ENCODE assay signal across 30 mouse cellular contexts in the genomic region with DNA sequence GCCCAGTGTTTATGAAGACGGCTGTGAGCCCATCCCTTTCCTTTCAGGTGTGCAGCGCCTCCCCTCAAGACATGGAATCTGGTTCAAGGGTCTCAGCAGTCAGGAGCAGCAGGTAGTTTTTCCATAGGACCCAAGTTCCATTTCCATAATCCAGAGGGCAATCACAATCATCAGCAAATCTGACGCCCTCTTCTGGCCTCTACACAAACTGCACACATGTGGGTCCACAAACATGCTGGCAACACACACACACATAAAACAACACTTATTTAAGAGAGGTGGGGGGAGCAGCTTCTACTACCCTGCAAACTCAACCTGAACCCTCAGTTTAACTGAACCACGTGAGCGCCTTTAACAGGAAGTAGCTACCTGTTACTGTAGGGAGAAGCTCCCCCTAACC. TPM values are rescaled to one million over a fixed set of nuclear protein-coding genes. Genes with fewer than 3 reads are reported as not detected.
DNase-seq lines count a peak whose midpoint lies in the region; ATAC-seq and TF ChIP-seq lines count a peak whose summit lies in the region.
"Had no signal": no experiment of that assay in that cellular context is flagged by ENCODE, and none has a peak within 500 bp of the region (broad histone marks: within the 10 kb centered on the region; RNA-seq: fewer than 3 reads in every experiment).

No protein-coding gene starts in this region.

- H3K9ac ChIP-seq in forebrain, postnatal 0 days = no peak overlapping the region
- no peak overlapping the region for H3K9ac ChIP-seq in forebrain, embryonic 15.5 days (replicated peaks)
- no peak overlapping the region for H3K9ac ChIP-seq in CH12.LX (ENCODE audit: insufficient read depth, low read depth)
- H3K9ac ChIP-seq: forebrain, embryonic 13.5 days; hindbrain, embryonic 15.5 days; intestine, embryonic 15.5 days; liver, embryonic 13.5 days; lung, embryonic 15.5 days had no signal

- H3K27ac ChIP-seq in forebrain, postnatal 0 days (ENCODE audit: low read depth, low read length) = no peak overlapping the region
- no peak overlapping the region for H3K27ac ChIP-seq in forebrain, embryonic 15.5 days (replicated peaks)
- H3K27ac ChIP-seq in layer of hippocampus, adult 2 months = no peak overlapping the region
- H3K27ac ChIP-seq in CH12.LX (ENCODE audit: insufficient read depth, low read depth) = no peak overlapping the region
- no peak overlapping the region for H3K27ac ChIP-seq in bone marrow macrophage, adult 2 months (ENCODE audit: insufficient read depth, low read depth, low read length)
- H3K27ac ChIP-seq in thymus, adult 2 months (ENCODE audit: control insufficient read depth, insufficient read depth, low read length) = no peak overlapping the region
- H3K27ac ChIP-seq: forebrain, embryonic 13.5 days; hindbrain, embryonic 10.5 days; hindbrain, embryonic 15.5 days; intestine, embryonic 15.5 days; liver, embryonic 13.5 days; lung, embryonic 15.5 days had no signal

- no peak for TF ChIP-seq RAD21 in CH12.LX (IDR thresholded peaks at IDR 0.05; ENCODE audit: low read depth, low read length)

- in situ Hi-C loops in CH12.LX (cut with MboI; ENCODE audit: low pct_ligation_motif_present, low pct_unique_long_range_greater_than_20kb, low sequenced_read_pairs) = no loop called here

- H3K79me2 ChIP-seq in CH12.LX (replicated peaks; ENCODE audit: control insufficient read depth, extremely low read depth, insufficient read depth, poor library complexity, severe bottlenecking) = peaks cover 96% of the 10 kb centered on the region

- no peaks in the 10 kb centered on the region for H3K9me3 ChIP-seq in forebrain, postnatal 0 days (ENCODE audit: low read length)
- no peaks in the 10 kb centered on the region for H3K9me3 ChIP-seq in forebrain, embryonic 15.5 days
- no peaks in the 10 kb centered on the region for H3K9me3 ChIP-seq in CH12.LX (replicated peaks; ENCODE audit: low read length)
- H3K9me3 ChIP-seq: forebrain, embryonic 13.5 days; hindbrain, embryonic 10.5 days; hindbrain, embryonic 15.5 days; intestine, embryonic 15.5 days; liver, embryonic 13.5 days; lung, embryonic 15.5 days had no signal

- TF ChIP-seq EP300 in CH12.LX (IDR thresholded peaks at IDR 0.05; ENCODE audit: low read length) = no peak

- no peak for ATAC-seq in forebrain, postnatal 0 days
- no peak for ATAC-seq in forebrain, embryonic 15.5 days (replicated peaks)
- ATAC-seq: activated CD4-positive, CD25-positive, alpha-beta regulatory T cell, adult 4 months; forebrain, embryonic 13.5 days; intestine, embryonic 15.5 days had no signal

- H3K4me2 ChIP-seq in forebrain, postnatal 0 days (ENCODE audit: low read depth) = no peak overlapping the region
- no peak overlapping the region for H3K4me2 ChIP-seq in forebrain, embryonic 15.5 days (replicated peaks)
- H3K4me2 ChIP-seq in CH12.LX (ENCODE audit: insufficient read depth, low read depth, poor library complexity, severe bottlenecking) = no peak overlapping the region
- H3K4me2 ChIP-seq: forebrain, embryonic 13.5 days; hindbrain, embryonic 15.5 days; intestine, embryonic 15.5 days; liver, embryonic 13.5 days; lung, embryonic 15.5 days had no signal

- TF ChIP-seq CTCF in forebrain, postnatal 0 days (IDR thresholded peaks at IDR 0.05; ENCODE audit: low read depth) = peak; percentile 20; the same call in 1 of the 2 replicates
- peak; percentile 31; the same call in 1 of the 2 replicates for TF ChIP-seq CTCF in layer of hippocampus, adult 2 months (conservative IDR thresholded peaks at IDR 0.05)
- peak in 1 of 2 experiments; percentile 26; a peak in 2 of 4 replicates for TF ChIP-seq CTCF in CH12.LX (conservative IDR thresholded peaks at IDR 0.05 in 1 of 2, IDR thresholded peaks at IDR 0.05 in 1 of 2; ENCODE audit: low read depth in 2 of 2, low read length in 2 of 2)
- TF ChIP-seq CTCF in bone marrow macrophage, adult 2 months (IDR thresholded peaks at IDR 0.05; ENCODE audit: low read depth, low read length) = peak; percentile 46; the same call in 1 of the 2 replicates
- no peak for TF ChIP-seq CTCF in thymus, adult 2 months (IDR thresholded peaks at IDR 0.05; ENCODE audit: borderline replicate concordance, control insufficient read depth, extremely low read depth, insufficient read depth, low read length, poor library complexity)

- DNase-seq in forebrain, postnatal 0 days = no peak
- no peak for DNase-seq in layer of hippocampus, adult 2 months (ENCODE audit: low spot score in 2 of 2)
- DNase-seq in layer of hippocampus, adult 8-10 months (ENCODE audit: low spot score in 2 of 2) = no peak
- DNase-seq in CH12.LX (ENCODE audit: extremely low read depth) = no peak
- no peak for DNase-seq in frontal cortex, postnatal 14 days (ENCODE audit: low spot score in 2 of 2)
- no peak for DNase-seq in thymus, adult 2 months
- DNase-seq: adrenal gland, adult 2 months; adrenal gland, postnatal 36 days; cerebellum, adult 9-10 months; cerebellum, postnatal 36 days; heart, postnatal 14 days; kidney, adult 9 months; kidney, postnatal 25 days; left cerebral cortex, postnatal 4 days; liver, embryonic 13.5 days; lung, postnatal 4 days; midbrain, embryonic 14.5 days; right cerebral cortex, adult 18-20 months; right cerebral cortex, postnatal 4 days; thymus, postnatal 4 days had no signal

- H3K4me1 ChIP-seq in forebrain, postnatal 0 days (ENCODE audit: insufficient read depth) = no peaks in the 10 kb centered on the region
- peaks cover 4% of the 10 kb centered on the region for H3K4me1 ChIP-seq in forebrain, embryonic 15.5 days
- H3K4me1 ChIP-seq in CH12.LX (ENCODE audit: control insufficient read depth in 1 of 2, insufficient read depth in 2 of 2) = peaks cover 6 to 50% of the 10 kb centered on the region in 2 experiments; a peak in 3 of 4 replicates
- H3K4me1 ChIP-seq in bone marrow macrophage, adult 2 months (ENCODE audit: control insufficient read depth, insufficient read depth, low read length) = peaks cover 36% of the 10 kb centered on the region
- H3K4me1 ChIP-seq in thymus, adult 2 months (replicated peaks; ENCODE audit: control insufficient read depth, insufficient read depth, low read length) = peaks cover 6% of the 10 kb centered on the region

- 0 out of 2 replicates have a peak, but pooled peaks have one; percentile 11 for TF ChIP-seq POLR2A in CH12.LX (IDR thresholded peaks at IDR 0.05; ENCODE audit: low read depth, low read length)
- no peak for TF ChIP-seq POLR2A in bone marrow macrophage, adult 2 months (IDR thresholded peaks at IDR 0.05; ENCODE audit: borderline replicate concordance, low read depth, low read length)
- no peak for TF ChIP-seq POLR2A in thymus, adult 2 months (IDR thresholded peaks at IDR 0.05; ENCODE audit: control insufficient read depth, extremely low read depth, insufficient read depth, low read length, poor library complexity)

- dilution Hi-C loops in CH12.LX (cut with MboI; ENCODE audit: extremely low pct_ligation_motif_present, extremely low pct_unique_long_range_greater_than_20kb, low sequenced_read_pairs) = no loop called here

- H3K4me3 ChIP-seq in forebrain, postnatal 0 days (ENCODE audit: low read depth, low read length) = no peak overlapping the region
- H3K4me3 ChIP-seq in forebrain, embryonic 15.5 days = no peak overlapping the region
- no peak overlapping the region for H3K4me3 ChIP-seq in layer of hippocampus, adult 2 months
- no peak overlapping the region for H3K4me3 ChIP-seq in CH12.LX (replicated peaks in 1 of 3; ENCODE audit: low read depth in 2 of 3, low read length in 2 of 3, poor library complexity in 1 of 3)
- no peak overlapping the region for H3K4me3 ChIP-seq in bone marrow macrophage, adult 2 months (ENCODE audit: insufficient read depth, low read length)
- no peak overlapping the region for H3K4me3 ChIP-seq in thymus, adult 2 months (ENCODE audit: control insufficient read depth, insufficient read depth, low read length)
- H3K4me3 ChIP-seq: forebrain, embryonic 13.5 days; hindbrain, embryonic 10.5 days; hindbrain, embryonic 15.5 days; intestine, embryonic 15.5 days; liver, embryonic 13.5 days; lung, embryonic 15.5 days had no signal

- no peaks in the 10 kb centered on the region for H3K27me3 ChIP-seq in forebrain, postnatal 0 days (ENCODE audit: insufficient read depth, low read length)
- no peaks in the 10 kb centered on the region for H3K27me3 ChIP-seq in forebrain, embryonic 15.5 days
- no peaks in the 10 kb centered on the region for H3K27me3 ChIP-seq in CH12.LX (replicated peaks)
- H3K27me3 ChIP-seq in thymus, adult 2 months (ENCODE audit: control insufficient read depth, insufficient read depth, low read length) = no peaks in the 10 kb centered on the region
- H3K27me3 ChIP-seq: forebrain, embryonic 13.5 days; hindbrain, embryonic 15.5 days; intestine, embryonic 15.5 days; liver, embryonic 13.5 days; lung, embryonic 15.5 days had no signal

- peaks cover 43% of the 10 kb centered on the region for H3K36me3 ChIP-seq in forebrain, postnatal 0 days (ENCODE audit: insufficient read depth)
- H3K36me3 ChIP-seq in forebrain, embryonic 15.5 days = peaks cover 72% of the 10 kb centered on the region
- H3K36me3 ChIP-seq in CH12.LX (replicated peaks in 1 of 2; ENCODE audit: control insufficient read depth in 1 of 2, insufficient read depth in 1 of 2, low read length in 1 of 2) = peaks cover 77 to 96% of the 10 kb centered on the region in 2 experiments
- H3K36me3 ChIP-seq in thymus, adult 2 months (ENCODE audit: control insufficient read depth, insufficient read depth, low read length) = peaks cover 15% of the 10 kb centered on the region

- 97% methylated on average over 5 of the region's 5 CpGs for WGBS in forebrain, postnatal 0 days
- 94% methylated on average over 5 of the region's 5 CpGs for WGBS in forebrain, embryonic 15.5 days
- 96% methylated on average over 5 of the region's 5 CpGs for WGBS in thymus, adult 2 months

RNA-seq across cellular contexts. Expression of gene Ywhag, which starts 15.8 kb away (rescaled TPM):
- 220 and 286 TPM in 2 replicates for total RNA-seq in forebrain, postnatal 0 days (2014; rRNA removed)
- polyA plus RNA-seq in forebrain, postnatal 0 days (2015; fragmentation: Nextera tagmentation; extraction: Ambion mirVana) = 603 and 867 TPM in 2 replicates
- polyA plus RNA-seq in forebrain, embryonic 15.5 days (2015; fragmentation: Nextera tagmentation; extraction: Ambion mirVana) = 664 and 720 TPM in 2 replicates
- 1,000 to 10,000 TPM; 1,218 to 1,292 TPM for total RNA-seq in layer of hippocampus, adult 2 months (2021)
- total RNA-seq in layer of hippocampus, adult 8-10 months (2022) = 1,000 to 10,000 TPM; 1,040 to 1,170 (median 1,116) TPM
- total RNA-seq in CH12.LX (2012; rRNA removed) = 77.3 and 89.2 TPM in 2 replicates
- 46.4 and 55.3 TPM in 2 replicates for total RNA-seq in CH12.LX (2014; rRNA removed)
- polyA plus RNA-seq in CH12.LX (2012; ENCODE audit: insufficient read length, low read depth) = 233 and 239 TPM in 2 replicates
- polyA plus RNA-seq in bone marrow macrophage, adult 2 months (2012; ENCODE audit: insufficient read depth, insufficient read length, missing spikeins) = 151 and 157 TPM in 2 replicates
- polyA plus RNA-seq in thymus, adult 2 months (2012; rRNA removed) = 56.5 and 73.5 TPM in 2 replicates

RNA-seq across cellular contexts. Expression of gene Hspb1, which starts 30.9 kb away (rescaled TPM):
- 9.8 and 11.5 TPM in 2 replicates for total RNA-seq in forebrain, postnatal 0 days (2014; rRNA removed)
- 9.2 and 11.2 TPM in 2 replicates for polyA plus RNA-seq in forebrain, postnatal 0 days (2015; fragmentation: Nextera tagmentation; extraction: Ambion mirVana)
- polyA plus RNA-seq in forebrain, embryonic 15.5 days (2015; fragmentation: Nextera tagmentation; extraction: Ambion mirVana) = 6.2 and 6.5 TPM in 2 replicates
- total RNA-seq in layer of hippocampus, adult 2 months (2021) = 10 to 100 TPM; 15.4 to 16.8 TPM
- 10 to 100 TPM; 17.8 to 30.2 (median 23.0) TPM for total RNA-seq in layer of hippocampus, adult 8-10 months (2022)
- total RNA-seq in CH12.LX (2012; rRNA removed) (0.97 and 1.1 TPM in 2 replicates), CH12.LX (2014; rRNA removed) (1.7 and 2.6 TPM in 2 replicates)
- polyA plus RNA-seq in CH12.LX (2012; ENCODE audit: insufficient read length, low read depth) = 3.6 and 3.8 TPM in 2 replicates
- polyA plus RNA-seq in bone marrow macrophage, adult 2 months (2012; ENCODE audit: insufficient read depth, insufficient read length, missing spikeins) = 0.80 and 1.8 TPM in 2 replicates
- 73.6 and 96.8 TPM in 2 replicates for polyA plus RNA-seq in thymus, adult 2 months (2012; rRNA removed)
- total RNA-seq: granulocyte monocyte progenitor cell, adult 5-6 weeks; megakaryocyte-erythroid progenitor cell, adult 5-6 weeks had no signal
- polyA plus RNA-seq: activated CD4-positive, CD25-positive, alpha-beta regulatory T cell, adult 4 months had no signal

RNA-seq across cellular contexts. Expression of gene Ssc4d, which starts 55.7 kb away (rescaled TPM):
- total RNA-seq in forebrain, postnatal 0 days (2014; rRNA removed) = 6.5 and 7.0 TPM in 2 replicates
- polyA plus RNA-seq in forebrain, postnatal 0 days (2015; fragmentation: Nextera tagmentation; extraction: Ambion mirVana) = 2.5 and 4.0 TPM in 2 replicates
- 0.87 and 1.2 TPM in 2 replicates for polyA plus RNA-seq in forebrain, embryonic 15.5 days (2015; fragmentation: Nextera tagmentation; extraction: Ambion mirVana)
- 1 to 10 TPM; 1.4 to 1.9 TPM for total RNA-seq in layer of hippocampus, adult 2 months (2021)
- 1 to 10 TPM in 2 of 4 experiments, under 1 TPM in 2; 0.76 to 1.7 (median 0.99) TPM for total RNA-seq in layer of hippocampus, adult 8-10 months (2022)
- total RNA-seq in CH12.LX (2012; rRNA removed) (1.7 and 2.0 TPM in 2 replicates), CH12.LX (2014; rRNA removed) (1.8 and 2.9 TPM in 2 replicates)
- polyA plus RNA-seq in CH12.LX (2012; ENCODE audit: insufficient read length, low read depth) = 1.8 and 1.9 TPM in 2 replicates
- 6.8 and 10.0 TPM in 2 replicates for polyA plus RNA-seq in bone marrow macrophage, adult 2 months (2012; ENCODE audit: insufficient read depth, insufficient read length, missing spikeins)
- 3.9 and 4.7 TPM in 2 replicates for polyA plus RNA-seq in thymus, adult 2 months (2012; rRNA removed)
